Mouse (Mus musculus): Measurements from ENCODE around the gene Nmrk2.
"Not testable (repeated sequence)": the region's sequence is repeated elsewhere in the genome, so short reads cannot be mapped to it uniquely, and the experiment has no call there.

Gene Nmrk2

GRCm38 (mm10) chr10:81201807-81202758 is at the start of gene Nmrk2:
TSS of gene Nmrk2 (minus strand) at chr10:81202051.
- DNase-seq: no peak

DNA sequence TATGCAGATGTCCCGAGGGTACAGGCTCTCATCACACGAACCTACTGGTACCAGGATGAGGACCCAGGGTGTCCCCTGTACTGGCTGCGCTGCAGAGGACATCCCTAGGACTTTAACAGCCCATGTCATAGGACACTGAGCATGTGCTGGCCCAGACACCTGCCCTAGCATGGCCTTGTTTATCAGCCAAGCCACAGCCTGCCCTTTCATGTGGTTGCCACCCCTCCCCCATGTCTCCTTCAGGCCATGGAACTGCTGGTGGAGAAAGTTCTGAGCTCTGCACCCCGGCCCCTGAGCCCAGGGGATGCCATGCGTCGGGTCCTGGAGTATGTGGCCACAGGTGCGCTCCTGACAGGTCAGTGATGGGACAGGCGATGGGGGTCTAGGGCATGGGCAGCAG is 47.6 kb upstream of the Nmrk2 start:
- no peak for DNase-seq

GRCm38 (mm10) chr10:81247804-81248203 is 46.0 kb upstream of the Nmrk2 start:
- DNase-seq: peak; percentile 64

DNA sequence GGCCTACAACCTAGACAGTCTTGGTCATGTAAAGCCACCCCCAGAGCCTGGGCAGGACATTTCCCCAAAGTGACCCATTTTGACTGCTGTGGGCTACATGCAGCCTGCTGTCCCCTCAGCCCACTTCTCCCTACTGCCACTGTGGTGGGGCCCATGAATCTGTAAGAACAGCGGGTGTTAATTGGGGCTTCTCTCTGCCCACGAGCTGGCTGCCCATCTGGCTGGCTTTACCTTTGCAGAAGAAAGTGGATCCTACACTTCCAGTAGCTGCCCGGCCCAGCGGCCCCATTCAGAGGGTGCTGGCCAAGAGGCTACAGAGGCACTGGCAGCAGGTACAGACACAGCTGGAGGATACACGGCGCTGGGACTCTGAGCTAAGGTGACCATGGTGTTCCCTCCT is 43.3 kb upstream of the Nmrk2 start:
- no peak for DNase-seq

GRCm38 (mm10) chr10:81244595-81244994 is 42.7 kb upstream of the Nmrk2 start:
- peak; percentile 87 for DNase-seq

DNA sequence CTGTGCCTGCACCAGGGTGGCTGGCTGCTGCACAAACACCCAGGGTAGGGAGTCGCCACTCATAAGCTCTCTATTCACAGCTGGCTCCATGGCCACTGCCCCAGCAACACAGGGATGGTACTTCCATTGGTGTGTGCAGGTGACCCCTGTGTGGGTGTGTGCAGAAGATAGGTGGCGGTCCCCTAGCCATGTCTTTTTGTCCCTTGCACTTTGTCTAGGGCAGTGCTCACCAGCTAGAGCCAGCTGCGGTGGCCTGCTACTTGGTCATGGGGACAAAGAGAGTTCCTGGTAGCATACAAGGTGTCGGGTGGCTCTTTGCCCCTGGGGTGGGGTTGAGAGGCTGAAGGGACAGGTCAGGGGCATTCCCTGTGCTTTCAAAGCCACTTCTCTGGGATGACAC is 42.3 kb upstream of the Nmrk2 start:
- no peak for DNase-seq

GRCm38 (mm10) chr10:81242021-81242420 is 40.2 kb upstream of the Nmrk2 start:
- DNase-seq: peak; percentile 56

DNA sequence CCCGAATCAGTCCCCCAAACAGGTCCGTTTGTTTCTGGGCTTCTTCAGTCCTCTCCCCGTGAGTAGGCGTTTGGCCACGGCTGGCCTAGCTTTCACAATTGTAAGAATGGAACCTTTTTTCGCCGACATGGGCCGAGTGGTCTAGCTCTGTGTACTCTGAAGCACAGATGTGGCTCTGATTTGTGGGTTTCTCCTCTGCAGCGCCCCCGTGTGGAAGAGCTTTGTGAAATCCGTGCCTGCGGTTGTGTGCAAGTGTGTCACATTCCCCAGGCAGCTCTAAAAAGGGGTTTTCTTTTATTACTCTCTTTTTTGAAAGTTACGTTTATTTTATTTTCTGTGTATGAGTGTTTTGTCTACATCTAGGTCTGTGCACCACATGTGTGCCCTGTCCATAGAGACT is 39.0 kb upstream of the Nmrk2 start:
- peak; percentile 80 for DNase-seq

- DNase-seq: no peak
These were observed 36.8 kb upstream of the Nmrk2 start for GRCm38 (mm10) chr10:81238618-81239017.

GRCm38 (mm10) chr10:81236471-81237268 is 34.8 kb upstream of the Nmrk2 start:
- DNase-seq: no peak

GRCm38 (mm10) chr10:81234206-81234605 is 32.4 kb upstream of the Nmrk2 start:
- DNase-seq: no peak

GRCm38 (mm10) chr10:81233226-81233585 is 31.4 kb upstream of the Nmrk2 start:
- DNase-seq: no peak

- DNase-seq: peak; percentile 95
These were observed 30.9 kb upstream of the Nmrk2 start, which contains the start of gene Zfr2 for GRCm38 (mm10) chr10:81232580-81233225. TSS of gene Zfr2 (plus strand) at chr10:81233155.

DNA sequence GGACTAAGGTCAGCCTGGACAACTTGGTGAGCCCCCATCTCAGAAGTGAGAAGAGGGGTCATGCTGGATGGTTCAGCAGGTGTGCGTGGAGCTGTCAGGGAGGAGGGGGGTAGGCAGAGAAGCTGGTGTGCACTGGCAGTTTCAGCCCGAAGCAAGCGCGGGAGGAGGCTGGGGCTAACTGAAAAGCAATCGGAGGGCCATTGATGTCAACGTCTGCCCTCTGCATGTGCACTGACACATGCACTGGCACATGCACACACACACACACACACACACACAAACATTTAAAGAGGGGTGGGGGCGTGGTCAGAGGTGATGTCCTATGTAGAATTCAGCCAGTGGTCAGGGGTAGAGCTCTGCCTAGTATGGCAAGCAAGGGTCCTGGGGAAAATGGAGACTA is 29.6 kb upstream of the Nmrk2 start:
- no peak for DNase-seq

- DNase-seq: peak; percentile 55
These were observed 28.8 kb upstream of the Nmrk2 start, which contains the start of gene Atcay for GRCm38 (mm10) chr10:81230438-81231332. TSS of gene Atcay (minus strand) at chr10:81230833.

DNA sequence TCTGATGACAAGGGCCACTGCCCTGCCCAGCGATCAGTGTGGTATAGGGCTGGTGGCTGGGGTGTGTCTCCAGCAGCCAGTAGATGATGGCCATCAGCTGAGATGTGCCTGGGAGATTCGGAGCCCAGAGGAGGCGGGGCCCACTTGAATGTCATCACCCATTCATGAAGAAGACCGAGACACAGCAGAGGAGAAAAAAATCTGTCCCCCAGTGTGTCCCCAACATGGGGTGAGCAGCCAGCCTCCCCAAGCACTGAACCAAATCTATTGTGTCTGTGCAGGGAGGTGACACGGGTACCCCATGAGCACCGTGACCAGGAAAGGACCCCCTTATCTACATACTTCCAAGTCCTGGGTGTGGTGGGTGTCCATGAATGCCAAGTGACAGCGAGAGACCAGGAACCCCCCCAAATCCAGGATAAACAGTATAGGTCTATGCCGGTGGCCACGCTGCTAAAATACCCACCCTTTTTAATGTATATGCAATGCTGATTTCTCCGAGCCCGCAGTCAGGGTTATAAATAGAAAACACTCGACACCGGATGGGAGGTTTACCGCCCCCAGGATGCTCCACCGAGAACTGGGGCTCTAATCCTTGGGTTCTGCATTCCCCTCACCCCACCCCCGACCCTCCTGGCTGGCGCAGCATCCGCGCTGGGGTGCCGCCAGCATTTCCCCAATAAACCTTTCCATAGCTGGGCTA is 28.0 kb upstream of the Nmrk2 start:
- DNase-seq: peak; percentile 49

- DNase-seq: not testable (repeated sequence)
These were observed 21.9 kb upstream of the Nmrk2 start for GRCm38 (mm10) chr10:81223731-81224130.

DNA sequence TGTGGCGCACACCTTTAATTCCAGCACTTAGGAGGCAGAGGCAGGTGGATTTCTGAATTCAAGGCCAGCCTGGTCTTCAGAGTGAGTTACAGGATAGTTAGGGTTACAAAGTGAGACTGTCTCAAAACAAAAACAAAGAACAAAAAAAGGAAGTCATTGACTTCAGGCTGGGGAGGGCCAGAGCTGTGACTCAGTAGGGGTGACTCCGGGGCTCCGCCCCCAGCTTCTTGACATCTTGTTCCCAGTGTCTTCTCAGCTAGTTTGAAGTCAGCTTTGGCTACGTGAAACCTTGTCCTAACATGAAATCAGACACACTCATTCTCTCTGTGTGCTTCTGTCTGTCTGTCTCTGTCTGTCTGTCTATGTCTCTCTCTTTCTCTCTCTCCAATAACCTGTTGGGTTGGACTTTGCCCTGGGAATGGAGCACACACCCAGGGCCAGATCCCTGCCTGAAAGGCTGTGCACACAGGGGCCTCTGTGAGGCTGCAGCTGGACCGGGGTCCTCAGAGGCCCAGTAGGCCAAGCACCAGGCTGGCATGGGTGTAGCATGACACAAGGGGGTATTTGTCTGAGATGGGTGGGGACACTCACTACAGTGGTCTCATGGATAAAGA is 19.7 kb upstream of the Nmrk2 start:
- no peak for DNase-seq

GRCm38 (mm10) chr10:81217964-81218363 is 16.1 kb upstream of the Nmrk2 start:
- DNase-seq: peak; percentile 82

GRCm38 (mm10) chr10:81217267-81217666 is 15.4 kb upstream of the Nmrk2 start:
- peak; percentile 53 for DNase-seq

GRCm38 (mm10) chr10:81216810-81217209 is 15.0 kb upstream of the Nmrk2 start:
- no peak for DNase-seq

Data from thymus, postnatal 14 days (tissue).